Mouse (Mus musculus): ENCODE data around the gene Rbm19.

DNA sequence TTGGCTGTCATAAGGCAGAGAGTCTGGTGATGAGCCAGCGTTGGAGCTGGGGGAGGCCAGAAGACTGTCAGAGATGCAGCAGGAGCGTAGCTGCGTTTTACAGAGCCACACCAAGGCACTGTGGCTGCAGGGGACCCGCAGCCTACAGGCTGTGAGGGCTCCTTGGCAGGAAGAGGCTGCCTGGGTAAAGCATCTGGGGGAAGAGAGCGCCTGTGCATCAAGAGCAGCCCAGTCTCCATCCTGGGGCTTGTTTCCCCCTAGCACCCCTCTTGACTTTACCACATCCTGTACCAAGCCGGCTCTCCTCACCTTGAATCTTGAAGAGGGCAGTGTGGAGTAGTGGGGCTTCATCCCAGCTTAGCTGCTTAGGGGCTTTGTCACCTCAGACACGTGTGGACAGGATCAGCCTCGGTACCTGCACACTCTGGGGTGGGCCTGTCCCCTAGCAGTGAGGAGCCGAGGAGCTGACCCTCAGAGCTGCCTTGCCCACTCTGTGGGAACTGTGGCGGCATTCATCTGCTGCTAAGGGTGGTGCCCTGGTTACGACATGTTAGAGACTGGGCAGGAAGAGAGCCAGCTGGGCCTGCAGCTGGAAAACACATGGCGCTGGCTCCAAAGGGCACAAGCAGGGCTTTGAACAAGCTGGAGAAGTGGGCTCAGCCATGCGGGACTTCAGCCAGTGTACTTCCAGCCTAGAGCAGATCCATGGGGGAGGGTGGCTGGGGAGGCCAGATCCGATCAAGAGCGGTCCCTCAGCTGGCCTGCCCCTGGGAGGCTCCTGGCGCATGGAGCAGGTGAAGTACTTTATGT is 8.8 kb downstream of the Rbm19 start:
- TF ChIP-seq CTCF (IDR thresholded peaks at IDR 0.05; ENCODE audit: low read depth, low read length) = no peak
- TF ChIP-seq POLR2A (IDR thresholded peaks at IDR 0.05; ENCODE audit: extremely low read depth, insufficient read depth, low read length) = no peak
